Mouse (Mus musculus): ENCODE measurements at regions not wholly inside any gene's neighbourhood (a gene's known extent, or its start where the extent isn't known, plus 50 kb on each side); places are given as distances from the start of the nearest gene placed in this dataset.
"Not testable (repeated sequence)": the region's sequence is repeated elsewhere in the genome, so short reads cannot be mapped to it uniquely, and the experiment has no call there.

- no peak for DNase-seq
Measured at GRCm38 (mm10) chr9:113162897-113163874, 544.9 kb downstream of the Pdcd6ip start.

GRCm38 (mm10) chr9:113160011-113160410 is 548.0 kb downstream of the Pdcd6ip start:
- DNase-seq, result no peak

- DNase-seq, result no peak
Measured at GRCm38 (mm10) chr9:113158080-113158479, 550.0 kb downstream of the Pdcd6ip start.

- no peak for DNase-seq
Measured at GRCm38 (mm10) chr9:113157474-113158076, 550.5 kb downstream of the Pdcd6ip start.

GRCm38 (mm10) chr9:113156707-113157106 is 551.4 kb downstream of the Pdcd6ip start:
- DNase-seq, result no peak

- DNase-seq, result no peak
Measured at GRCm38 (mm10) chr9:113149084-113149483, 559.0 kb downstream of the Pdcd6ip start.

- no peak for DNase-seq
Measured at GRCm38 (mm10) chr9:113146571-113146970, 561.5 kb downstream of the Pdcd6ip start.

GRCm38 (mm10) chr9:113145036-113145435 is 563.0 kb downstream of the Pdcd6ip start:
- DNase-seq, result no peak

GRCm38 (mm10) chr9:113134611-113135010 is 573.4 kb downstream of the Pdcd6ip start:
- DNase-seq, result no peak

GRCm38 (mm10) chr9:113123004-113123692 is 584.9 kb downstream of the Pdcd6ip start:
- DNase-seq, result no peak

- no peak for DNase-seq
Measured at GRCm38 (mm10) chr9:113122253-113122749, 585.8 kb downstream of the Pdcd6ip start.

- no peak for DNase-seq
Measured at GRCm38 (mm10) chr9:113120385-113120784, 587.7 kb downstream of the Pdcd6ip start.

- DNase-seq, result no peak
Measured at GRCm38 (mm10) chr9:113119721-113120120, 588.3 kb downstream of the Pdcd6ip start.

- DNase-seq, result no peak
Measured at GRCm38 (mm10) chr9:113115576-113115975, 592.5 kb downstream of the Pdcd6ip start.

GRCm38 (mm10) chr9:113112753-113113152 is 595.3 kb downstream of the Pdcd6ip start:
- DNase-seq, result no peak

- DNase-seq, result peak; percentile 23
Measured at GRCm38 (mm10) chr9:113101733-113102132, 606.3 kb downstream of the Pdcd6ip start.

GRCm38 (mm10) chr9:113100641-113101040 is 607.4 kb downstream of the Pdcd6ip start:
- peak; percentile 10 for DNase-seq

- DNase-seq, result not testable (repeated sequence)
Measured at GRCm38 (mm10) chr9:113095421-113095820, 612.6 kb downstream of the Pdcd6ip start.

- DNase-seq, result no peak
Measured at GRCm38 (mm10) chr9:113093863-113094390, 614.1 kb downstream of the Pdcd6ip start.

- no peak for DNase-seq
Measured at GRCm38 (mm10) chr9:113091881-113092280, 616.2 kb downstream of the Pdcd6ip start.

GRCm38 (mm10) chr9:113087786-113088185 is 620.3 kb downstream of the Pdcd6ip start:
- no peak for DNase-seq

GRCm38 (mm10) chr9:113085281-113085810 is 622.7 kb downstream of the Pdcd6ip start:
- DNase-seq, result no peak

- no peak for DNase-seq
Measured at GRCm38 (mm10) chr9:113074866-113075265, 633.2 kb downstream of the Pdcd6ip start.

Measured in cerebellum, adult 11-12 months (tissue).